Mouse (Mus musculus): Measurements from ENCODE around the gene Creb3l2. TPM values are rescaled to one million over a fixed set of nuclear protein-coding genes. Genes with fewer than 3 reads are reported as not detected.
A peak's percentile ranks its signal among the peaks of the same experiment; 100 is the strongest.

The Creb3l2 gene
- total RNA-seq, 2 experiments from 2014 or later: 8.3 to 9.8 TPM

DNA sequence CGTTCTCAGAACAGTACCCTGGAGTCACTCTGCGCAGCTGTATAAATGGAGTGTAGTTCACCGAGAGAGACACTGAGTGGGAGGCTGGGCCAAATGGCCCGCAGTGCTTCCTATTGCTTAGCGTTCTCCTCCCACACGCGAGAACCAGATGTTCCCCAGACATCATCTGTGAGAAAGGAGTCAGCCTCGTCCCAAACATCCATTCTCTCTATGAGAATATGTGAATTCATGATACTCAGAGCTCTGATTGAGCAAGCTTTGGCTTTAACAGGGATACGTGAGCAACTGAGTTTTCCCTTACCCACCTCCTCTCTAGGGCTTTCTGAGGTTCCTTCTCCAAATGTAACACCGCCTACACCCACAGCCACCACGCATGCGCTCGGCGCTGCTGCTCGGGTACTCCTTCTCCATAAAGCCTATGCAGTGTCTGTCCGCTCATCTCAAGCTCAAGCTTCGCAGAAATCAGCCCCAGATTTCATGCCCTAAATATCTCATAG is 22.5 kb downstream of the Creb3l2 start:
- H3K27ac ChIP-seq: peak overlapping the region; percentile 91

DNA sequence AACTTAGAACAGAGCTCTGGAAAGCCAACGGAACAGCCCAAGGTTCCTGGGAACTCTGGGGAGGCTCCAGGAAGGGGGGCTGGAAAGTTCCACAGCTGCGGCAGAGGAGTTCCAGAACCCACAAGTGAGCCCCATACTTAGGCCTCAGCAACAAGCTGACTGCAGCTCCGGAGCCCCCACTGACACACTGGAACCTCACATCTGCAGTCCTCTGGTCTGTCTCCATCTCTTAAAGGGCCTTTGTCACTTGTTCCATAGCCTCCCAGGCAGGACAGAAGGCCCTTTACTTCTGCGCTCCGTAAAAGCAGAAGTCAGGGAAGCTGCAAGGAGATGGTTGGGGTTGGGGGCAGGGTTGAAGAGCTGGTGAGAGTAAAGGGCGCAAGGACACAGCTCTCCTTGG is 23.0 kb downstream of the Creb3l2 start:
- TF ChIP-seq CTCF (conservative IDR thresholded peaks at IDR 0.05): no peak
- peak; percentile 13 to 16 for DNase-seq (ENCODE audit: low spot score in 2 of 2)
- Histone ChIP-seq H3K4me3 (peak overlapping the region; percentile 26; the same call in 1 of the 2 replicates), H3K27ac (peak overlapping the region; percentile 91)

More for the DNA sequence above, 22.5 kb downstream of the Creb3l2 start:
- DNase-seq (ENCODE audit: low spot score in 2 of 2): peak; percentile 74 to 87
- TF ChIP-seq CTCF (conservative IDR thresholded peaks at IDR 0.05): no peak
- H3K4me3 ChIP-seq: peak overlapping the region; percentile 26; the same call in 1 of the 2 replicates

GRCm38 (mm10) chr6:37416743-37417142 is 25.2 kb downstream of the Creb3l2 start:
- no peak overlapping the region for H3K4me3 ChIP-seq
- no peak for DNase-seq (ENCODE audit: low spot score in 2 of 2)
- TF ChIP-seq CTCF (conservative IDR thresholded peaks at IDR 0.05): no peak

DNA sequence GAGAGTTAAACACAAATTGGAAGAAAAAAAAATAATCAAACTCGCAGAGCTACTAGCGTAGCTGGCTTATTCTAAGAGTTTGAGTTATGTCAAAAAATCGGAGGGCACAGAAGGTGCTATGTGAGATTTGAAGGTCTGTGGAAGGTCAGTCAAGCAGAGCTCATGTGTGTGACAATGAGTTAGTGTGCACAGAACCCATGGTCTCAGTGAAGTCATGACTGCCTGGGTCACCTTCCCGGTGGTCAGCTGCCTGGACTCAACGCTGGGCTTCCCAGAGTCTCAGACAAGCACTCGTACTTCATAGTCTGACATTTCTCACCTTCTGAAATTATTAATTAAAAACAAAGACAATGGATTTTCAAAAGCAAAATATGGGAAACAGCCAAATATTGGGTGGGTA is 26.4 kb downstream of the Creb3l2 start:
- no peak for TF ChIP-seq CTCF (conservative IDR thresholded peaks at IDR 0.05)
- no peak overlapping the region for H3K27ac ChIP-seq
- H3K4me3 ChIP-seq: no peak overlapping the region
- no peak for DNase-seq (ENCODE audit: low spot score in 2 of 2)

More at GRCm38 (mm10) chr6:37416743-37417142, 25.2 kb downstream of the Creb3l2 start:
- H3K27ac ChIP-seq: no peak overlapping the region

DNA sequence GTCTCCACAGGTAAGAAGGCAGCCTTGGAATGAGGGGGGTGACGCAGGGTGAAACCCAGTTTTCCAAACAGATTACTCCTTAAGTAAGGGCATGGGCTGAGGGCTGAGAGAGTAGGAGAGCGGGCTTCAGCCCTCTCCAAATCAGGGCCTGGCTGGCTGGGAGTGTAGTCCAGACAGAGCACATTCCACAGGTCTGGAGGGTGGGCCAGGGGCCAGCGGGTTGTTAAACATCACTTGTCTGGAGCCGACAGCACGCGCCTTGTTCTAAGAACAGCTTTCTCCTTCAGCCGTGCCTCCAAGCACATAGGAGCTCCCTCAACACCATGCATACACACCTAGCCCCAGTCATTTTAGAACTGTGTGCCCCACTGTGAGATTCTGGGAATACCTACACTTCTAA is 26.9 kb downstream of the Creb3l2 start:
- H3K4me3 ChIP-seq: no peak overlapping the region
- DNase-seq (ENCODE audit: low spot score in 2 of 2): no peak
- no peak for TF ChIP-seq CTCF (conservative IDR thresholded peaks at IDR 0.05)
- H3K27ac ChIP-seq: no peak overlapping the region

GRCm38 (mm10) chr6:37414576-37414975 is 27.4 kb downstream of the Creb3l2 start:
- no peak for DNase-seq (ENCODE audit: low spot score in 2 of 2)
- Histone ChIP-seq H3K4me3 (no peak overlapping the region), H3K27ac (no peak overlapping the region)
- no peak for TF ChIP-seq CTCF (conservative IDR thresholded peaks at IDR 0.05)

- TF ChIP-seq CTCF (conservative IDR thresholded peaks at IDR 0.05): no peak
- DNase-seq (ENCODE audit: low spot score in 2 of 2): no peak
- no peak overlapping the region for H3K4me3 ChIP-seq
- H3K27ac ChIP-seq: no peak overlapping the region
Observed at GRCm38 (mm10) chr6:37411696-37412095, 30.2 kb downstream of the Creb3l2 start.

DNA sequence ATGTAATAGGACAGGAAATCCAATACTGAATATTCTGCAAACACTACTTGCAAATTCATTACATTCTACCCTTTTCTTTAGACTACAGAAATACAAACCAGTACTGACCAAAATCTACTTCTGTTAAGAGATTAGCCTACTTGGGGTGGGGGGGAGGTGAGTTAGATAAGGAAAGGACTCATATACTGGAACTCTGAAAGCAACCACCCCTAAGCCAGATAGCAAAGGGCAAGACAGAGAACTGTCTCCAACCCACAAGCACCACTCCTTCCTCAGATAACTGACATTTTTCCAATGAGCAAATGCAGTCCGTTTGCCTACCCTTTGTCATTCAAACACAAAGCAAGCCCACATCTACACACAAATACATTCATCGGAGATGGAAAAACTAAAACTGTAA is 32.1 kb downstream of the Creb3l2 start:
- H3K27ac ChIP-seq: no peak overlapping the region
- no peak for TF ChIP-seq CTCF (conservative IDR thresholded peaks at IDR 0.05)
- H3K4me3 ChIP-seq: no peak overlapping the region
- DNase-seq (ENCODE audit: low spot score in 2 of 2): no peak

GRCm38 (mm10) chr6:37407876-37408275 is 34.1 kb downstream of the Creb3l2 start:
- TF ChIP-seq CTCF (conservative IDR thresholded peaks at IDR 0.05): no peak
- Histone ChIP-seq H3K4me3 (no peak overlapping the region), H3K27ac (no peak overlapping the region)
- no peak for DNase-seq (ENCODE audit: low spot score in 2 of 2)

DNA sequence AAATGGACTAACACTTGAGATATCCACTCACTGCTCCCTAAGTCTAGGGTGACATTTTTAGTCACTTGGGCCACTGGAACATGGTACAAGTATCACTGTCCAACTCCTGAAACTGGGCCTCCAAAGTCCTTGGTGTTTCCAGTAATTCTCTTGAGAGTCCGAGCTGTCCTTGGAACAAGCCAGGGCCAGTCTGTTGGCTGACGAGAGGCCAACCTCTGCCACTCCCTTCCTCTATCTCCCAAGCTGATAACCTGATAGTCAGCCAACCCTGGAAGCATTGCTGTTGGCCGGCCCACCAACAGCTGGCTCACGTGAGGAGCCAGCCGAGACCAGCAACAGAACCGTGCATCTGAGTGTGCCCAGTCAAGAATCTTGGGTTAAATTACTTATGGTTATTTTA is 35.0 kb downstream of the Creb3l2 start:
- Histone ChIP-seq H3K27ac (no peak overlapping the region), H3K4me3 (no peak overlapping the region)
- TF ChIP-seq CTCF (conservative IDR thresholded peaks at IDR 0.05): no peak
- DNase-seq (ENCODE audit: low spot score in 2 of 2): no peak

- H3K27ac ChIP-seq: no peak overlapping the region
- no peak for TF ChIP-seq CTCF (conservative IDR thresholded peaks at IDR 0.05)
- H3K4me3 ChIP-seq: no peak overlapping the region
- DNase-seq (ENCODE audit: low spot score in 2 of 2): no peak
Observed at GRCm38 (mm10) chr6:37406018-37406417, 35.9 kb downstream of the Creb3l2 start.

GRCm38 (mm10) chr6:37404325-37404724 is 37.6 kb downstream of the Creb3l2 start:
- H3K4me3 ChIP-seq: no peak overlapping the region
- H3K27ac ChIP-seq: no peak overlapping the region
- TF ChIP-seq CTCF (conservative IDR thresholded peaks at IDR 0.05): no peak
- DNase-seq (ENCODE audit: low spot score in 2 of 2): no peak

DNA sequence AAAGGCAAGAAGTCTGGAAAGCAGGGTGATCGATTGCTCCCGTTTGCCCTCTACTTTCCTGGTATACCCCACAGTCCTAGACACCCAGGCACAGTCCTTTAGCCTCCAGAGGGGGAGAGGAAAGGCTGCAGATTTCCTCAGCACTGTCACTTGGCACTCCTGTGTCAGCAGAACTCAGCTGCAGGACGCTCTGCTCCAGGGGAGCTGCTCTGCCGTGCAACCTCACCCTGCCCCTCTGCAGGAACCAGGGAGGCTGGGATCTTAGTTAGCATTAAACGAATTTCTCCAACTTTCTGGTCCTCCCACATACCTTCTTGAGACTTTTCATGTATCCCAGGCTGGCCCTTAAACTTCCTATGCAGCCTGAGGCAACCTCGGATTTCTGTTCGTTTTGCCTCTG is 40.0 kb downstream of the Creb3l2 start:
- no peak for DNase-seq (ENCODE audit: low spot score in 2 of 2)
- Histone ChIP-seq H3K27ac (no peak overlapping the region), H3K4me3 (no peak overlapping the region)
- no peak for TF ChIP-seq CTCF (conservative IDR thresholded peaks at IDR 0.05)

GRCm38 (mm10) chr6:37400866-37401525 is 41.0 kb downstream of the Creb3l2 start:
- no peak for TF ChIP-seq CTCF (conservative IDR thresholded peaks at IDR 0.05)
- no peak overlapping the region for H3K4me3 ChIP-seq
- H3K27ac ChIP-seq: no peak overlapping the region
- DNase-seq (ENCODE audit: low spot score in 2 of 2): no peak
